In genomic region chr4:117655500-117655863, GRCm38 (mm10) we compare ENCODE assay signal across 15 mouse cellular contexts. TPM values are rescaled to one million over a fixed set of nuclear protein-coding genes. Genes with fewer than 3 reads are reported as not detected.
A peak's percentile ranks its signal among the peaks of the same experiment; 100 is the strongest.
DNase-seq lines count a peak whose midpoint lies in the region; ATAC-seq and TF ChIP-seq lines count a peak whose summit lies in the region.
"Had no signal": no experiment of that assay in that cellular context is flagged by ENCODE, and none has a peak within 500 bp of the region (broad histone marks: within the 10 kb centered on the region; RNA-seq: fewer than 3 reads in every experiment).

No protein-coding gene starts in this region.

- ATAC-seq in hindbrain, postnatal 0 days: no peak
- 0 out of 2 replicates have a peak, but pooled peaks have one; percentile 7 for ATAC-seq in embryonic facial prominence, embryonic 11.5 days (replicated peaks; ENCODE audit: insufficient number of reproducible peaks, low FRiP score, low TSS enrichment, low read depth)
- ATAC-seq in hindbrain, embryonic 13.5 days (ENCODE audit: low FRiP score): no peak
- ATAC-seq in midbrain, embryonic 14.5 days (ENCODE audit: low FRiP score, low TSS enrichment): peak; percentile 39; the same call in 1 of the 2 replicates

- no peak for TF ChIP-seq POLR2A in lung, adult 2 months (IDR thresholded peaks at IDR 0.05; ENCODE audit: borderline replicate concordance, extremely low read depth, low read depth, low read length)

- no peak overlapping the region for H3K4me2 ChIP-seq in hindbrain, postnatal 0 days (ENCODE audit: low read depth, low read length)
- no peak overlapping the region for H3K4me2 ChIP-seq in embryonic facial prominence, embryonic 11.5 days (ENCODE audit: low read depth, low read length)
- H3K4me2 ChIP-seq in hindbrain, embryonic 13.5 days: no peak overlapping the region
- H3K4me2 ChIP-seq in midbrain, embryonic 14.5 days (ENCODE audit: low read length): no peak overlapping the region
- H3K4me2 ChIP-seq: heart, embryonic 15.5 days; limb, embryonic 15.5 days; lung, embryonic 14.5 days had no signal

- H3K4me1 ChIP-seq in hindbrain, embryonic 10.5 days (replicated peaks): peaks cover 84% of the 10 kb centered on the region
- H3K4me1 ChIP-seq in hindbrain, postnatal 0 days (ENCODE audit: insufficient read depth, low read length): peaks cover 2% of the 10 kb centered on the region; the same call in 1 of the 2 replicates
- peaks cover 9% of the 10 kb centered on the region; the same call in 1 of the 2 replicates for H3K4me1 ChIP-seq in embryonic facial prominence, embryonic 11.5 days (ENCODE audit: control insufficient read depth, insufficient read depth, low read length)
- H3K4me1 ChIP-seq in hindbrain, embryonic 13.5 days (replicated peaks): peaks cover 76% of the 10 kb centered on the region
- H3K4me1 ChIP-seq in midbrain, embryonic 14.5 days (ENCODE audit: control insufficient read depth, insufficient read depth, low read length): peaks cover 40% of the 10 kb centered on the region
- no peaks in the 10 kb centered on the region for H3K4me1 ChIP-seq in lung, adult 2 months (ENCODE audit: control insufficient read depth, insufficient read depth, low read length)

- WGBS in hindbrain, embryonic 10.5 days: 34% methylated on average over 5 of the region's 5 CpGs
- WGBS in hindbrain, postnatal 0 days: 48% methylated on average over 5 of the region's 5 CpGs
- 16% methylated on average over 5 of the region's 5 CpGs for WGBS in embryonic facial prominence, embryonic 11.5 days
- WGBS in hindbrain, embryonic 13.5 days: 42% methylated on average over 5 of the region's 5 CpGs
- 26% methylated on average over 5 of the region's 5 CpGs for WGBS in midbrain, embryonic 14.5 days
- 71% methylated on average over 5 of the region's 5 CpGs for WGBS in lung, adult 2 months

- H3K9me3 ChIP-seq in hindbrain, embryonic 10.5 days: no peaks in the 10 kb centered on the region
- no peaks in the 10 kb centered on the region for H3K9me3 ChIP-seq in hindbrain, postnatal 0 days (ENCODE audit: low read length)
- no peaks in the 10 kb centered on the region for H3K9me3 ChIP-seq in embryonic facial prominence, embryonic 11.5 days (replicated peaks; ENCODE audit: control insufficient read depth, low read length)
- H3K9me3 ChIP-seq in hindbrain, embryonic 13.5 days: no peaks in the 10 kb centered on the region
- H3K9me3 ChIP-seq in midbrain, embryonic 14.5 days (ENCODE audit: control insufficient read depth, low read length): no peaks in the 10 kb centered on the region
- H3K9me3 ChIP-seq: heart, embryonic 15.5 days; limb, embryonic 15.5 days had no signal

- peak overlapping the region; percentile 78 for H3K27ac ChIP-seq in hindbrain, embryonic 10.5 days
- no peak overlapping the region for H3K27ac ChIP-seq in hindbrain, postnatal 0 days
- no peak overlapping the region for H3K27ac ChIP-seq in embryonic facial prominence, embryonic 11.5 days (replicated peaks; ENCODE audit: low read depth, low read length)
- H3K27ac ChIP-seq in hindbrain, embryonic 13.5 days: peak overlapping the region; percentile 66
- H3K27ac ChIP-seq in midbrain, embryonic 14.5 days (replicated peaks; ENCODE audit: low read depth, low read length): peak overlapping the region; percentile 75; the same call in 1 of the 2 replicates
- H3K27ac ChIP-seq: heart, embryonic 15.5 days; limb, embryonic 15.5 days had no signal

- H3K27me3 ChIP-seq in hindbrain, embryonic 10.5 days (ENCODE audit: insufficient read depth, poor library complexity, severe bottlenecking): no peaks in the 10 kb centered on the region
- no peaks in the 10 kb centered on the region for H3K27me3 ChIP-seq in hindbrain, postnatal 0 days (ENCODE audit: insufficient read depth, low read length)
- no peaks in the 10 kb centered on the region for H3K27me3 ChIP-seq in embryonic facial prominence, embryonic 11.5 days (ENCODE audit: control insufficient read depth, insufficient read depth, low read length)
- H3K27me3 ChIP-seq in hindbrain, embryonic 13.5 days: no peaks in the 10 kb centered on the region
- no peaks in the 10 kb centered on the region for H3K27me3 ChIP-seq in midbrain, embryonic 14.5 days (ENCODE audit: control insufficient read depth, insufficient read depth, low read length)
- H3K27me3 ChIP-seq: heart, embryonic 15.5 days; limb, embryonic 15.5 days had no signal

- no peak for TF ChIP-seq CTCF in hindbrain, postnatal 0 days (IDR thresholded peaks at IDR 0.05; ENCODE audit: low read depth)
- TF ChIP-seq CTCF in lung, adult 2 months (IDR thresholded peaks at IDR 0.05; ENCODE audit: insufficient read depth, low read length): no peak

- peak; percentile 51 for DNase-seq in hindbrain, embryonic 10.5 days (ENCODE audit: low spot score)
- DNase-seq in hindbrain, postnatal 0 days (ENCODE audit: low spot score): no peak
- DNase-seq in embryonic facial prominence, embryonic 11.5 days (ENCODE audit: low spot score): peak; percentile 74
- DNase-seq in midbrain, embryonic 14.5 days: no peak
- DNase-seq in cerebellum, adult 11-12 months: no peak
- no peak for DNase-seq in kidney, postnatal 14 days
- no peak for DNase-seq in lung, adult 2 months
- DNase-seq: cerebellum, adult 2 months; lung, embryonic 14.5 days; right cerebral cortex, postnatal 25 days; thymus, postnatal 4 days had no signal

- H3K4me3 ChIP-seq in hindbrain, embryonic 10.5 days: no peak overlapping the region
- H3K4me3 ChIP-seq in hindbrain, postnatal 0 days (ENCODE audit: low read length): no peak overlapping the region
- no peak overlapping the region for H3K4me3 ChIP-seq in embryonic facial prominence, embryonic 11.5 days (ENCODE audit: low read depth, low read length)
- H3K4me3 ChIP-seq in hindbrain, embryonic 13.5 days: no peak overlapping the region
- no peak overlapping the region for H3K4me3 ChIP-seq in midbrain, embryonic 14.5 days (replicated peaks; ENCODE audit: low read depth, low read length)
- H3K4me3 ChIP-seq in lung, adult 2 months (replicated peaks; ENCODE audit: extremely low read depth, low read depth, low read length): no peak overlapping the region
- H3K4me3 ChIP-seq: heart, embryonic 15.5 days; layer of hippocampus, adult 2 months; limb, embryonic 15.5 days had no signal

- peaks cover 3% of the 10 kb centered on the region; the same call in 1 of the 2 replicates for H3K36me3 ChIP-seq in hindbrain, embryonic 10.5 days
- no peaks in the 10 kb centered on the region; the same call in 1 of the 2 replicates for H3K36me3 ChIP-seq in hindbrain, postnatal 0 days (ENCODE audit: insufficient read depth, low read length)
- H3K36me3 ChIP-seq in embryonic facial prominence, embryonic 11.5 days (replicated peaks; ENCODE audit: control insufficient read depth, insufficient read depth, low read depth, low read length): no peaks in the 10 kb centered on the region
- peaks cover 3% of the 10 kb centered on the region; the same call in 1 of the 2 replicates for H3K36me3 ChIP-seq in hindbrain, embryonic 13.5 days
- H3K36me3 ChIP-seq in midbrain, embryonic 14.5 days (ENCODE audit: control insufficient read depth, insufficient read depth, low read length): no peaks in the 10 kb centered on the region

- no peak overlapping the region for H3K9ac ChIP-seq in hindbrain, postnatal 0 days (replicated peaks; ENCODE audit: low read length)
- H3K9ac ChIP-seq in embryonic facial prominence, embryonic 11.5 days (replicated peaks; ENCODE audit: low read length): no peak overlapping the region
- H3K9ac ChIP-seq in hindbrain, embryonic 13.5 days: no peak overlapping the region
- H3K9ac ChIP-seq in midbrain, embryonic 14.5 days (replicated peaks; ENCODE audit: low read length): no peak overlapping the region
- H3K9ac ChIP-seq: heart, embryonic 15.5 days; limb, embryonic 15.5 days; lung, embryonic 14.5 days had no signal

RNA-seq across cellular contexts. Expression of gene Dmap1, which starts 26.6 kb away (rescaled TPM):
- 69.2 and 72.5 TPM in 2 replicates for polyA plus RNA-seq in hindbrain, embryonic 10.5 days (2016; fragmentation: Nextera tagmentation; extraction: Ambion mirVana)
- total RNA-seq in hindbrain, postnatal 0 days (2014; rRNA removed): 67.5 and 75.5 TPM in 2 replicates
- polyA plus RNA-seq in hindbrain, postnatal 0 days (2015; fragmentation: Nextera tagmentation; extraction: Ambion mirVana): 76.5 and 81.4 TPM in 2 replicates
- polyA plus RNA-seq in embryonic facial prominence, embryonic 11.5 days (2014; fragmentation: Nextera tagmentation; extraction: Ambion mirVana): 89.6 and 89.9 TPM in 2 replicates
- 74.9 and 76.6 TPM in 2 replicates for polyA plus RNA-seq in hindbrain, embryonic 13.5 days (2015; fragmentation: Nextera tagmentation; extraction: Ambion mirVana)
- 86.6 and 91.5 TPM in 2 replicates for polyA plus RNA-seq in midbrain, embryonic 14.5 days (2014; fragmentation: Nextera tagmentation; extraction: Ambion mirVana)
- polyA plus RNA-seq in lung, adult 2 months (2012; rRNA removed): 18.8 and 23.5 TPM in 2 replicates

Comparison
In these comparisons a context has a peak if more than half of its experiments do, and no peak if none do; other contexts are left out.
1. DNase-seq: peak in hindbrain, embryonic 10.5 days (single experiment) and embryonic facial prominence, embryonic 11.5 days (single experiment); none in hindbrain, postnatal 0 days (single experiment), midbrain, embryonic 14.5 days (single experiment), cerebellum, adult 11-12 months (single experiment), kidney, postnatal 14 days (single experiment) and lung, adult 2 months (single experiment).
2. H3K27ac ChIP-seq: peak in hindbrain, embryonic 10.5 days (single experiment), hindbrain, embryonic 13.5 days (single experiment) and midbrain, embryonic 14.5 days (single experiment); none in hindbrain, postnatal 0 days (single experiment) and embryonic facial prominence, embryonic 11.5 days (single experiment).
3. ATAC-seq: peak in embryonic facial prominence, embryonic 11.5 days (single experiment) and midbrain, embryonic 14.5 days (single experiment); none in hindbrain, postnatal 0 days (single experiment) and hindbrain, embryonic 13.5 days (single experiment).